Mouse (Mus musculus): ENCODE measurements around the gene Gpa33.

- TF ChIP-seq EP300 (IDR thresholded peaks at IDR 0.05; ENCODE audit: low read depth) (no peak), CTCF (IDR thresholded peaks at IDR 0.05; ENCODE audit: low read depth) (no peak)
Measured at GRCm38 (mm10) chr1:166167405-166167804, 37.4 kb downstream of the Gpa33 start.
